Mouse (Mus musculus): ENCODE results near the gene Ldlrad3. TPM values are rescaled to one million over a fixed set of nuclear protein-coding genes. Genes with fewer than 3 reads are reported as not detected.

Ldlrad3 gene
- total RNA-seq, 2 experiments from 2014 or later = 21.6 to 23.0 TPM

DNA sequence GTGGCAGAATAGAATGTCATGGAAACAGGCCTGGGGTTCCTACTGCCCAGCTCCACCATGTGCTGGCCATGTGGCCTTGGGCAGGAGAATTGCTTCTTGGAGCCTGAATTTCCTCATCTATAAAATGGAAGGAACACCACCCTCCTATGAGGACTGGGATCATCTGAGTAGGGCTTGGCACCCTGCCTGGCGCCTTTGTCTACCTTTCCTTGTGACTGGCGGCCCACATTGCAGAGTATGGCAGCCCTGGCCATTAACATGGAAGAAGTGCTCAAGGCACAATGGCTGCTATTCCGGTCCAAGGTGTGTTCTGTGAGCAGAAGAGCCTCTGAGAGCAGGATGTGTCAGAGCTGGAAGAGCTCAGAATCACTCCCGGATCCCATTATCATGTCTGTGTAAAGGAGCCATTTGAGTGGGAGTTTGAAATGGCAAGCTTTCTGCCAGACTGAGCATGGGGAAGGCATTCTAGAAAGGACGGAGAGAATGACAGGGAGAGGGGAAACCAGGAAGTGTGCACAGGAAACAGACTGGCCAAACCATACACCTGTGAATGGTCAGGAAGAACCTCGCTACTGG, 171.6 kb downstream of the Ldlrad3 start:
- DNase-seq = no peak
- intact Hi-C loops (cut with DNase I) = no loop called here

DNA sequence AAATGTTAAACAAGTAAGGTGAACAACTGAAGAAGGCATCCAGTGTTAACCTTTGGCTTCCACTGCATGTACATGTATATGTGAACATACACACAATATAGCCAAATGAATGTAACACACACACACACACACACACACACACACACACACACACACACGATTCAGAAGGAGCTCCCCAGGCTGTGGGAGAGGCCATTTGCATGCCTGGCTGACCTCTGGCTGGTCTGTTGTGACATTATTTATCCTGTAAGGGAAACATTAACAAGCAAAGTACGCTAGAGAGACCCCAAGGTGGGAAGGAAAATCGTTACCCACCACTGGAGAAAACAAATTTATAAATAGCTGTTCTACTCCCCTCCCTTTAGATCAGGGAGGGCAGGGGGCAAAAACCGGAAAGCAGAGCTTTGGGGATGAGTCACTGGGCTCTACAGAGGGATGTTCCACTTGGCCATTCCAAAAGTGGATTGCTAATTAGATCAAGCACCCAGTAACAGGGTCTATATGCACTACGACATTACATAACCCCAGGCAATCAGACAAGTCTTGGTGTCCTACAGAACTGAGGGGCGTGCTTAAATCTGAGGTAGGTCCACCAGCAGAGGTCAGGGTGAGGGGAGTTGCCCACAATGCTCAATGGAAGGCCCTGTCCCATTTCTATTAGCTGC, 174.7 kb downstream of the Ldlrad3 start:
- intact Hi-C loops (cut with DNase I) = no loop called here
- DNase-seq = no peak

DNA sequence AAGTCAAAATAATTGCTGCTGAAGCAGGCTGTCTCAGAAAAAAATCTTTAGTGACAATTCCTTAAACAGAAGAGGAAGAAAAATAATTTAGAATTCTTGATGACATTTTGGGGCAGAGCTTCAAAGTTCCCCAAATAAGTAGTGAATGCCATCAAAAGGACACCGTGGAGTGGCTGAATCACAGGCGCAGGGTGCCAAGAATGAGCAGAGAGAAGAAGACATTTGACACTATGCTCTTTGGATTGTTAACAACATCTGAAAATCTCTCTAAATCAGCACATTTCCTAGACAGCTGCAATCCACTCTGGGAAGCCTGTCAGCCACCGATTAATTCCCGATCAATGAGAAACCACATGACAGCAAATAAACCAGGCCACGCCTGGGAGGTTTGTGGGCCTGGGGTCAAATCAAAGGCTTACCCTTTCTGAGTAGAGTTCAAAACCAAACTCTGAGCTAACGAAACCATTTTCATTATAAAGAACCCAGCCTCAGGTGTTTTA, 176.4 kb downstream of the Ldlrad3 start:
- intact Hi-C loops (cut with DNase I) = no loop called here
- DNase-seq = no peak

DNA sequence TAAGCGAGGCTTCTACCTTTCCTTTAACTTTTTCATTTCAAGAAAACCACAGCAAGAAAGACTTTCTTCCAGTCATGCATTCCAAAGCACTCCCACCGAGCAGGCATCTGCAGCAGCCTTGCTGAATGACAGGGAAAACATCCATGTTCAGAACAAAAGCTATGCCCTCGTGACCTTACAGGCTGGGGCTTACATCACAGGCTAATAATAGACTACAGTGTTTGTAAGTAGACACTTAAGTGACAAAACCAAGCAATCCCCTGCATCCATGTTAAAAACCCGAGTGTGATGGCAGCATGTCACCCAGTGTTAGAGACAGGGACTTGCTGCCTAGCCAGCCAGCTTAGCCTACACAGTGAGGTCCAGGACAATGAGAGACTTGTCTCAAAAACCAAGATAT, 180.0 kb downstream of the Ldlrad3 start:
- no peak for DNase-seq
- intact Hi-C loops (cut with DNase I) = no loop called here

DNA sequence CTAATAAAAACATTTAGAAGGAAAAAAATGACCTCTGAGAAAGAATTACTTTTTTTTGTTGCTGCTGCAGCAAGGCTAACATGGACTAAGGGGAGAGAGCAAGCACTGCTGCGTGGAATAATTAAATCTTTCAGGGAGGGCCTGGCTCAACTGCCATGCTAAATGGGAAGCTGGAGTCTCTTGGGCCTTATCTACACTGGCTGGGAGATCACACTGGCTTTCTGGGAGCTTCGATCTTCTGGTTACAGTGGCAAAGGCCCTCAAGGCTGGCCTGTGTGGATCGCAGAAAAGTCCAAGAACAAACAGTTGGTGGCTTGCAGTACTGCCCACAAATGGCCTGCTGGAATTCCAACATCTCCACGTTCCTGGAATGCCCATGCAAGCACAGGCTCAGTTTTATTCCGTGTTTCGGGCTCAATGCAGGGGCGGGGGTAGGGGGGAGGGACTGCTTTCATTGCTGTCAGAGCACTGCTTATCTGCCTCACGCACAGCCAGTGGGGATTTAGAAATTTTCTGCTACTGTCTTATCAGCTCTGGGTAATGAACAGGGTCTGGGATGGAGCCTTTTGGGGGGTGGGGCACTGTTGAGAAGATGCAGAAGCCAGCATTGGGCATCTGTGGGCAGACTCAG, 180.7 kb downstream of the Ldlrad3 start:
- intact Hi-C loops (cut with DNase I) = no loop called here
- DNase-seq = no peak

DNA sequence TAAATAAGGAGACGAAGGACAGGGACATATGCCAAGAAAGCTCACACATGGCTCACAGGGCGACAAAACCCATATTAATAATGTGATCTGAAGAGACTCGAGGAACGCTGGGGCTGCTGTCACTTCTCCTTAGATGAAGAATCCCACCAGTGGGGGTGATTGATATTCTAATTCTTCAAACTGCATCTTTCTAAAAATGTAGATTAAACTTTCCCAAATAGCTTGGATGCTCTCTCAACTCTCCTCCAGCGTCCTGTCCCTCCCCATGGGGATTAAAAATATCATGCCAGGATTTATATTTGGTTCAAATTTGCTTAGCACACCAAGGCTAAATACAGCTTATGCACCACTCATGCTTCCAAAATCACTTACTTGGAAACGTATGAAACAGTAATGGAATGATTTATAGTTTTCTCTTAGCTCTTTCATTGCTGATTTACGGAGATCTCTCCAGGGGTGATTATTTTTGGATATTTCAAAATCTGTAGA, 182.4 kb downstream of the Ldlrad3 start:
- no peak for DNase-seq
- intact Hi-C loops (cut with DNase I) = no loop called here

DNA sequence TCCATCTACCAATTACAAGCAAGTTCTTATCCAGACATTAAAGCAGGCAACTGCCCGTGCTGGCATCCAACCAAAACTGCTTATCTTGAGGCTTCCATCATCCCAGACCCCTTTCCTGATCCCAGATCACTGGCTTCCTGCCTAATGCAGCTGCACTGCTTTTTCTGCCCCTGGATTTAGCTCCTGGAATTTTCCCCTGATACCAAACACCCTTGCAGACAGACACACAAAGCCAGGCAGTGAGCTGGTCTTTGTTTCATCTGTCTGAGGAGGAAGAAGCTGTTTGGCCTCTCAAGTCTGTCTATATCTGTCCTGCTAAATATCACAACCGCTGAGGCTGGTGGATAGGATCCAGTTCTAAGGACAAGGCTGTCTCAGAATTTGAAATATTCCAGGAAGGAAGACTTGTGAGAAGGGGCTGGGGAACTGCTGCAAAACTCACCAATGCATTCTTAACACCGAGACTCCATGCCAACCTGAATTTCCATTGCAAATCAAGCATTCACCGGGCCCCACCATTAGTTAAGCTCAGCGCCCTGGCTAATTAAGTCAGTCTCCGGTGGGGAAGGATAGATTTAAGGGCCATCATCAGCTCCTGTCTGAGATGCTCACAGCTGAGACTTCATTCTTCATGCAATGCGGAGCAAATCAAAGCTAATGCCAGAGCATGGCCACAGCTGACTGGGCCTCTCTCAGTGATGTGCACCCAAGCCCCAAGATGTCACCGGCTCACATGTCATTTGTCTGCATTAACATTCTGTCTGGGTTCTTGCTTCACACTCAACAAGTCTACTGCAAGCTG, 183.0 kb downstream of the Ldlrad3 start:
- peak; percentile 45 for DNase-seq
- intact Hi-C loops (cut with DNase I) = no loop called here

DNA sequence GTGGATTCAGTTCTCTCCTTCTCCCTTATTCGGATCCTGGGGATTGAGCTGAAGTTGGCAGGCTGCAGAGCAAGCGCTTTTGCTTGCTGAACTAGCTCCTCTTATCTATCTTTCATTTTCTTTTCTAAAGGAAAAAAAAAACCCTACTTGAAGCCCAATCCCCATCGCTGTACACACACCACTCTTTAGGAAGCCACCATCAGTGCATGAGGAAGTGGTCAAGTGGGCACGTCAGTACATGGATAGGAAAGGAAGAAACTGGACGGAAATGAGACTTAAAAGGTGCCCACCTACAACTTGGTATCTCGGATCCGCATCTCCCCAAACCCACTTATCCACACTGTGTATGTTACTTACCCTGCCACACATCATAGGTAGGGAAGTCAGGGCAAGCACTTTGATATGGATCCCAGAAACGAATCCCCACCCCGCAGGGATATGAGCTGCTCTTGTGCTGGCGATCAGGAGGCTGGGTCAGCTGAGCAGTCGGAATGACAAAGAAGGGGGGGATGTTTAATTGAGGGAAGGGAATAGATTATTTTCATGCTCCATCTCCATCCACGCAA, 183.7 kb downstream of the Ldlrad3 start:
- intact Hi-C loops (cut with DNase I) = no loop called here
- no peak for DNase-seq

DNA sequence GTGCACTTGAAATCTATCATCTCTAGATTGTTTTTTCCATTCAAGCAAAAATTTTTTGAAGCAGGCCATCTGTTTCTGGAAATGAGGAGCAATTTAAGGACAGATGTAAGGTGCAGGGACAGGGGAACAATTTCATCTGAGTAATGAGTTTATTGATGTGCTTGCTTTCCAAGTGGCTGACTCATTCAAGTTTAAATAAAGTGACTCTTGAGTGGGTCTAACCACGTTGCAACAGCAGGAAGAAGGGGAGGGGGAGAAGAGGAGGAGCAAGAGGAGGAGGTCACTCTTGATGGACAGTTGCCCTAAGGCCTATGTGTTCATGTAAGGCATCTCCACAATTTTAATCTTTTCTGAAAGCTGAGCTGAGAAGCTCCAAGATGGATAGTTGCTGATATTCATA, 184.5 kb downstream of the Ldlrad3 start:
- no peak for DNase-seq
- intact Hi-C loops (cut with DNase I) = no loop called here

DNA sequence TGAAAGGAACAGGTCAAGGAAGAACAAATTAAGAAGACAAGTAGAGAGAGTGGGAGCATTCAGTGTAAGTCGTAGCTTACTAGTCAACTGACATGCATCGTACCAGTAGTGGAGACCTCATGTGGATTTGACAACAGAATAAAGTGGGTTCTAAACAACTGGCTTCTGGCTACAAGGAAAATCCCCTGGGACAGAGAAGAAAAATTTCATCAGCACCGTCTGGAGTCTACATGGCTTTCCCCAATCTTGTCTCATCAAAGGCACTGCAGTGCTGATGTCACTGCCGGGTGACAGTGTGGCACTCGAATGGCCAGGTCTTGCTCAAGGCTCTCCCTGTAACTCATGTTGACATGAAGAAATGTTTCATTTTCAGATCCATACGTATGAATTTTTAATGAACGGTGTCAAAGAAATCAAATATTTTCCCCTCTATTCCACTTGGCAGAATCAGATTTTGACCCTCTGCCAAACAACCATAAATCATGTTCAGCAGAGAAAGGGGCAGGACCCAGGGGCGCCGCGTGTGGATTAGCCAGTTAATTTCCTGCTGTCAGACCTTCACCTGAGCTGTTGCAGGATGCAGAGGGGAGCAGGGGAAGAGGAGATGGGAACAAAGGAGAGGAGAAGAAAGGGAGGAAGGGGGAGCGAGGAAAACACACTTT, 187.1 kb downstream of the Ldlrad3 start:
- DNase-seq = no peak
- intact Hi-C loops (cut with DNase I) = no loop called here

DNA sequence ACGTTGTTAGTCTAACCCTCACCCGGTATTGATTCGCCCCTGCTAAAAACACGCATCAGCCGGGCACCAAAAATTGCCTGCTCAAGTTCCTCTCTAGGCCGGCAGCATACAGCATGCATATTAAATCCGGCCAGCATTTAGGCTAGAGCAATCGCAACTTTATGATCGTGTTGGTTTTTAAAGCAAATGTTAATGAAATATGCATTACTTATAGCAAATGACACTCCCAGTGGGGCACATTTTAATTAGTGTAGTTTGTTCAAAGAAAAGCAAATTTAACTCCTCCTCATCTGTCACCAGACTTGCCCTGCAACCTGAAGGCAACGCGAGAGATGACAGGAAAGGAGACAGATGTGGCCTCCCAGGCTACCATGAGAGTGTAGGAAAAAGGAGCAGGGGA, 189.2 kb downstream of the Ldlrad3 start:
- intact Hi-C loops (cut with DNase I) = no loop called here
- no peak for DNase-seq

DNA sequence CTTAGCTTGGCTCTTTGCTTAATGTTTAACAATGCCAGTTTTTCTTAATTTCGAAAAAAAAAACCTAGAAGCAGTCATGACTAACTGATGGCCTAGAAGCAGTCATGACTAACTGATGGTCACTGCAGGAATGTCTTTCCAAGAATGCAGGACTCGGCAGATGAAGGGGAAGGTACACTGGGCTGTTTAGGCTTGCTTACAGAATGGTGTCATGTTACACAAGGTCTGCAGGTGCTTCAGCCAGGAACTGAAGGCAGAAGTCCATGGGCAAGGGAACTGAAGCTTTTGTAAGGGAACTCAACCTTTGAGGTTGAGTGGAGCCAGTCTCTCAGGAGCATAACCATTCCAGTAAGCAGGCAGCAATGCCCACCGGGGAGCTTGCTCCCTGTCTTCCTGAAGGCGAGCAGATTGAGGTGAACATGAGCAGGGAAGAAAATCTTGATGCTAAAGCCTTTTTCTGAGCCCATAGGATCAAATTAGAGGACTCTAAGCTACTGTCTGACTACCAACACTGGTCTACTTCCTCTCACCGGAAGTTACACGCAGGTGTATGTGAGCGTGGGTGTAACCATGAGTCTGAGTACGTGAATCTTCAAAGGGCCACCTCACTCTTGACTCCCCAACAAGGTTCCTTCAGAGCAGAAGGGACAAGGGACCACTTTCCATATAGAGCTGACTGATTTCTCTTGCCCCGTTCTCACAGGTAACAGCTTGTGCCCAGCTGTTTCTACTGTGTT, 193.4 kb downstream of the Ldlrad3 start:
- no peak for DNase-seq
- intact Hi-C loops (cut with DNase I) = no loop called here

DNA sequence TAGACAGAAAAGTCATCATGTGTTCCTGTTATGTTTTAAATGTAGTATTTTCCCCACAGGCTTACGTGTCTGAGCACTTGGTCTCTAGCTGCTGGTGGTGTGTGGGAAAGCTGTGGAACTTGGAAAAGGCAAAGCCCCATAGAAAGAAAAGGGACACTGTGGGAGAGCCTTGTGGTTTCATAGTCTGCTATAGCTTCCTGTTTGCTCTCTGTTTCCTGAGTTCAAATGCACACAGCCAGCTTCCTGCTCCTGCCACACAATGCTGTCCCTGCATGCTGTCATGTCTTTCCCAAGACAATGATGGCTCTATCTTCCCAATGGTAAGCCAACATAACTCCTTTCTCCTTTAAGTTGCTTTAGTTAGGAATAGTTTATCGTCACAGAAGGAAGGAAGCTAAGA, 194.5 kb downstream of the Ldlrad3 start:
- DNase-seq = no peak
- intact Hi-C loops (cut with DNase I) = no loop called here

DNA sequence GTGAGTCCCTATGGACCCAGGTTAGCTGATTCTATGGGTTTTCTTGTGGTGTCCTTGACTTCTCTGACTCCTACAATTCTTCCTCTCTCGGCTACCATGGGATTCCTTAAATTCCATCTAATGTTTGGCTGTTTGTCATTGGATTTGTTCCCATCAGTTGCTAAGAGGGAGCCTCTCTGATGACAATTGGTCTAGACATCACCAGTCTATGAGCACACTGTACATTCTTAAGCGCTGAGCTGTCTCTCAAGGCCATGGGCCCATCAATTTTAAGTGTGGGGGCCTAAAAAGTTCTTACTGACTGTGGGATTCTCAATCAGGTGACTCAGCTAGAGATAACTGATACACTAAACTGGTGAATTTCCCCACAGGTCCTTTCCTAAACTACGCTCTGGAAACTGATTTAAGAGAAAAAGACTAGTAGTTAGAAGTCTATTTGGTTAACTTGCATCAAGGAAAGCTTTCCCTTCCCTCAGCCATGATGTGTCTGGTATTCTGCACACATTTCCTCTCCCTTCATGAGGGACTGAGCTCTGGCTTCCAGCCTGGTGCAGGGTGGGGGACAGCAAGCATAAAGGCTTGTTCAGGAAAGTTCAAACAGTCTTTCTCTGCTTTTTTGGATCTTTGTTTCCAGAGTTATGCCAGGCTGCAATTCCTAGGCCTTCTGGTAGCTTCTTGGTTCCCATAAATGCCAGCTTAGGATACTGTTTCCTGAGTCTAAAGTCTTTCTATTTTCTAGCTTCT, 199.7 kb downstream of the Ldlrad3 start:
- intact Hi-C loops (cut with DNase I) = no loop called here

DNA sequence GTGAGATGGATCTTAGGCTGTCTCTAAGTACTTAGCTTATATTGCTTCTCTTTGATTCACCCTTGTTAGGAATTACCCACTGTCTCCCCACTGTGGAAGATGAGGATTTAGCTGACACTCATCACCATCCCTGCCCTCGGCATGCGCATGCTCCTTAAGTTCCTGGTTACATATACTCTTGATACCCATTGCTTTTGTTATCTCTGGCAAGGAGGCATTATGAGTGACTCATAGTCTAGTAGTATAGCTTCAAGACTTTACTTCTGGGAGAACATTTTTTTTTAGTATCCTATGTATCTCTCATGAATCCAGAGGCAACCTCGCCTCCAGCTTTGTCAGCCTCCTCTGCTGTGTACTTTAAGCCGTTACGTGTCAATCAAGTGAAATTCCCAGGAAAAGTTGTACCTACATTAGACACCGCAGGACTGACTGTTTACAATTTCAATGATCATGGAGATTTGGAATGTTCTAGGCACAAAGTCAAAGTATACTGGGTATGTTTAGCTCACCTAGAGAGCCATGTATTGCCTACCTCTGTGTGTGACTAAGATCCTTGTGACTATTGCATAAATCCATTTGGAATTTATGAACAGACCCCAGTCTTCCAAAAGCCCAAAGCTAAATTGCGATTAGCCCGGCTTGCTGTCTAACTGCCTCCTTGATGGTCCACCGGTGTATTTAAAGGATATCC, 202.2 kb downstream of the Ldlrad3 start:
- DNase-seq = no peak
- intact Hi-C loops (cut with DNase I) = no loop called here

More for the DNA sequence above, 199.7 kb downstream of the Ldlrad3 start:
- DNase-seq = no peak

DNA sequence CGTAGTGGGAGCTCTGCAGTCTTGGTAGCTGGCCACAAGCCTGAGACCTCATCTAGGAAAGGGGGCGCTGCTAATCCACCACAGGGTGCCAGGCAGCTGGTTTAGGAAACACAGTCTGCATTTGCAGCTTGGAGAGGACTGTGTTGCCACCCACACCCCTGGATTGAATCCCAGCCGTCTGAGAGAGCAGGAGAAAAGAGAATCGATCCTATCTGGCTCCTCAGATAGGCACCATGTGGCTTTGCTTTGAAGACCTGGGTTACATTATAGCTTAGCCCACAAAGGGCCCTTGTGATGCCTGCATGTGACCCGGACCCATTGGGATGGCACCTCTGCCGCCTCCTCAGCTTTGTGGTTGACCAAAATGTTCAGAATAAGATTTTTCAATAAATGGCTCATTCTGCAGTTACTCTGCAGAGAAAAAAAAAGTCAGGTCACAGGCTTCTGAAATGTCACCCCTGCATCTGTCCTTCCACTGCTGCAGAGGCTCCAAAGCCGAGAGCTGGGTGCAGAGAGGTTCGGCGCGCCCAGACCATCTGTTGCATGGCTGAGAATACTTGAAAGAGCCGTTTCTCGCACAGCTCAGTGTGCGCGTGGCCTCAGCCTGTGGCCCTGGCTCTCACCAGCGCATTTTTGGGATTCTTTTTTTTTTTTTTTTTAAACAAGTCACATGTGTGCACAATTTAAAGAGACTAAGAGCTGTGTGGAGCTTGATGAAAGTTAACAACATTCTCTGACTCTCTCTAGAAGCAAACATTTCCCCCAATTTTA, 202.9 kb downstream of the Ldlrad3 start:
- intact Hi-C loops (cut with DNase I) = no loop called here
- DNase-seq = peak; percentile 63

DNA sequence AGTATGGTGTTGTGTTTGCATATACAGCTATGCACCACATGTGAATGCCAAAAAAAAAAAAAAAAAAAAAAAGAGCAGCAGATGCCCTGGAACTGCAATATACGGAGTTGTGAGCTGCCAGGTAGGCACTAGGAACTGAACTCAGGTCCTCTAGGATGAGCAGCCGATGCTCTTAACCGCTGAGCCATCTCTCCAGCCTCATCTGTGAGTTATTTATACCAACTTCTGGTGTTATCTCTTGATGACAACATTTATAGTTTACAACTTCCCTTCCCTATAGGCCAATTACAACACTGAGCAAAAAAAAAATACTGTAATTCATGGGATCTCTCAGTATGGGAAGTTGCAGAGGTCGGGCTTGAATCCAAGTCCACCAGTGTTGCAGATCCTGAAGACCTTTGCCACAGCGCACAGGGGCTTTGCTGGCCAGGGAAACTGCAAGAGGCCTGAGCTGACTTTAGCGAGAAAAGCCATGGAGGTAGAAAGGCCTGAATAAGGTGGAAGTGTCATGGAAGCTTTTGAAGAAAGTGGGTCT, 204.2 kb downstream of the Ldlrad3 start:
- intact Hi-C loops (cut with DNase I) = no loop called here
- no peak for DNase-seq
